Mouse (Mus musculus) megakaryocyte, embryonic 14.5 days (primary cell): ENCODE data around the gene Usp19. TPM values are rescaled to one million over a fixed set of nuclear protein-coding genes. Genes with fewer than 3 reads are reported as not detected.
A peak's percentile ranks its signal among the peaks of the same experiment; 100 is the strongest.

Experiments
- H3K27me3 ChIP-seq: replicated peaks from 2 replicates; pipeline ENCODE3; 2012; ENCODE audit warnings: inconsistent platforms
- H3K36me3 ChIP-seq: replicated peaks from 2 replicates; pipeline ENCODE3; 2012; ENCODE audit warnings: low read length, inconsistent platforms, mixed read lengths
- H3K4me1 ChIP-seq: 2 replicates; pipeline ENCODE4 v1.6.1; 2012; ENCODE audit warnings: inconsistent platforms
- H3K4me3 ChIP-seq: replicated peaks from 2 replicates; pipeline ENCODE3; 2012; ENCODE audit warnings: moderate library complexity, mild to moderate bottlenecking, inconsistent platforms
- H3K9me3 ChIP-seq: 2 replicates; pipeline ENCODE4 v1.6.1; 2012; ENCODE audit warnings: inconsistent platforms
- FLI1 ChIP-seq: IDR thresholded peaks from 2 replicates; pipeline ENCODE4 v1.6.1; 2012; ENCODE audit warnings: low read length, inconsistent platforms, mixed read lengths
- GATA1 ChIP-seq: IDR thresholded peaks from 3 replicates; pipeline ENCODE4 v1.6.1; 2012; ENCODE audit warnings: mixed read lengths, low read length, inconsistent platforms, borderline replicate concordance
- polyA plus RNA-seq: library from polyadenylated mRNA; stranded (reverse); fragments of >175 nt; gene quantifications from 2 replicates; pipeline ENCODE4 v1.2.3, GENCODE M21; 2012; ENCODE audit warnings: low replicate concordance; ENCODE audit not compliant: insufficient read depth

The Usp19 gene
- polyA plus RNA-seq, 1 experiment = 61.5 TPM

DNA sequence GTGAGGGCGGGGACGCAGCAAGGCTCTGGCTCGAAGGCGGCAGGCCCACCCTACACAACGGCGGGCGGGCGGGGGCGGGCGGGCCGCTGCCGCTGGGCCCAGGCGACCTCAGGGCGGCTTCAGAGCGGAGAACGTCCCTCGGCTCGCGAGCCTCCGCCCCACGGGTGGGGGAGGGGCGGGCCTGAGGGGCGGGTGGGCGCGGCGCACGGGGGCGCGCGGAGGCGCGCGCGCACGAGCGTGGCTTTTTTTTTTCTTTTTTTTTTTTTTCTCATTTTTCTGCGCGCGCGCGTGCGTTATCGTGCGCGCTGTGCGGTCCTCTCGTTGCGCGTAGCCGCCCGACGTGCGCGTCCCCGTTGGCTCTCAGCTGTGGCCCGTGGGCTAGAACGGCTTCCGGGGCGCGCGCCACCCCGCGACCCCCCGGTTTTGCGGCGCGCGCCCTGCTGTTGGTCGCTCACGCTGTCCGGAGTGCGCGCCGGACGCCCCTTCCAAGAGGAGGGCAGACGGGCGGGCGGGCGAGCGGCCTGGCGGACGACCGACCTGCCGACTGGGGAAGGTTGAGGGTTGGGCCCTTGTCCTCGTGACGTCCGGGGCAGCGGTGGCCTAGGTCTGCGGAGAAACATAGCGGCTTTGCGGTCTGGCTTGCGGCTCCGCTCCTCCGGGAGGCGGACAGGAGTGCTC is 27.0 kb downstream of the Usp19 start:
- Histone ChIP-seq H3K36me3 (peaks cover 55% of the 10 kb centered on the region), H3K4me1 (peaks cover 40% of the 10 kb centered on the region)
- no peak for TF ChIP-seq GATA1
- TF ChIP-seq FLI1 = no peak

DNA sequence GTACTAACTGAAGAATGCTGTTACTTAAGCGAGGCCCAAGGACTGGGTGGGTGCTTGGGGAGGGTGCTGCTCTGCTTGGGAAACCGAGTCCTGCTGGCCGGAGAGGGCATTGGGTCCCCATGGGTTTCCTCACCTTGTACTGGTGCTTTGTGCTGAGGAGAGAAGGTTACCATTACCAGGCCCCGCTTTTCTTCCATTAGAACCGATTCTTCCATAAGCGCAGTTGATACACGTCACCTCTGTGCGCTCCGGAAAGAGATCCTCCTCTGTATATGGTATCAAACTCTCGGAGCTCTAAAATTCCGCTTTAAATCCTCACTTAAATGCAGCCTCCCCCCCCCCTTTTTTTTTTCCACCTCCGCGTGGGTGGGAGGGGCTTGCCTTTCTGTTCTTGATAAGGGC is 27.5 kb downstream of the Usp19 start:
- Histone ChIP-seq H3K27me3 (no peaks in the 10 kb centered on the region), H3K4me3 (peak overlapping the region; percentile 98), H3K36me3 (peaks cover 49% of the 10 kb centered on the region), H3K4me1 (peaks cover 40% of the 10 kb centered on the region), H3K9me3 (no peaks in the 10 kb centered on the region)
- TF ChIP-seq GATA1 (no peak), FLI1 (no peak)

More for the DNA sequence above, 27.0 kb downstream of the Usp19 start:
- H3K4me3 ChIP-seq = peak overlapping the region; percentile 98
- H3K9me3 ChIP-seq = no peaks in the 10 kb centered on the region
- no peaks in the 10 kb centered on the region for H3K27me3 ChIP-seq

DNA sequence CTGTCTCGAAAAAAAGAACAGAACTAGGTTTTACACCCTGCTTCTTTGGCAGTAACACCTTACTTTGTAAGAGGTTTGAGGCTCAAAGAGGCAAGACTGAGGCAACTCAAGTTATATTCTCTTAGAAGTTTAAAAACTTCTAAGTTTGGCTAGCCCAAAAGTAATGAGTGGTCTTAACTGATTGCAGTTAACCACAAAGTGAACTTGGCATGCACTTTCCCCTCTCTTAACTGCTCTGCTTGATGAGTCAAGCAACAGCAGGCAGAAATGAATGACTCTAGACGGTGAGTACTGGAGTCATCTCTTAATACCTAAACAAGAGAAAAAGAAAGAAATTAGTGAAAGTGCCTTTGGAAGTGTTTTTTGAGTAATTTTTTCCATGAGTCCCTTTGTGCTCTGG is 31.2 kb downstream of the Usp19 start:
- H3K4me1 ChIP-seq = peaks cover 41% of the 10 kb centered on the region
- TF ChIP-seq FLI1 (no peak), GATA1 (no peak; the same call in 2 of the 3 replicates)
- H3K36me3 ChIP-seq = peaks cover 42% of the 10 kb centered on the region

GRCm38 (mm10) chr9:108523341-108523740 is 32.9 kb downstream of the Usp19 start:
- H3K36me3 ChIP-seq = peaks cover 55% of the 10 kb centered on the region
- TF ChIP-seq GATA1 = no peak
- no peak for TF ChIP-seq FLI1
- peaks cover 41% of the 10 kb centered on the region for H3K4me1 ChIP-seq
- no peaks in the 10 kb centered on the region for H3K27me3 ChIP-seq
- H3K4me3 ChIP-seq = no peak overlapping the region
- H3K9me3 ChIP-seq = no peaks in the 10 kb centered on the region

More for the DNA sequence above, 31.2 kb downstream of the Usp19 start:
- no peak overlapping the region for H3K4me3 ChIP-seq
- H3K27me3 ChIP-seq = no peaks in the 10 kb centered on the region
- no peaks in the 10 kb centered on the region for H3K9me3 ChIP-seq

DNA sequence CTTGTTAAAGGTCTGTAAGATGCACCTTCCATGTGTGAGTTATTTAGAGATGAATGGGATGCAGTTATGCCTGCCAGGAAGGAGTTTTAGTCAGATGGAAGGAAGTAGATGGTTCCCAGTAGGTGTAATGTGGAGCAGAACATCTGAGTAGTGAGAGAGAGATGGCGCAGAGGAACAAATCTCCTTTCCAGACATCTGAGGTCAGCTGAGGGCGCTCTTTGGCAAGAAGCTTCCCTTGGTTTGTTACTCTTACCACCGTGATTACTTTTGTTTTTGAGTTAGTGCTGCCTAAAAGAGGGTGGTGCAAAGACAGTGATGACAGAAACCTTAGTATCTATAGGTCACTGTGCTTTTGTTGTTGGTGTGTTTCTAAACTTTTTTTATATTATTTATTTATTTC is 35.0 kb downstream of the Usp19 start:
- H3K4me3 ChIP-seq = no peak overlapping the region
- H3K4me1 ChIP-seq = peaks cover 25% of the 10 kb centered on the region
- no peak for TF ChIP-seq FLI1
- TF ChIP-seq GATA1 = no peak
- H3K27me3 ChIP-seq = no peaks in the 10 kb centered on the region
- no peaks in the 10 kb centered on the region for H3K9me3 ChIP-seq
- H3K36me3 ChIP-seq = peaks cover 60% of the 10 kb centered on the region

DNA sequence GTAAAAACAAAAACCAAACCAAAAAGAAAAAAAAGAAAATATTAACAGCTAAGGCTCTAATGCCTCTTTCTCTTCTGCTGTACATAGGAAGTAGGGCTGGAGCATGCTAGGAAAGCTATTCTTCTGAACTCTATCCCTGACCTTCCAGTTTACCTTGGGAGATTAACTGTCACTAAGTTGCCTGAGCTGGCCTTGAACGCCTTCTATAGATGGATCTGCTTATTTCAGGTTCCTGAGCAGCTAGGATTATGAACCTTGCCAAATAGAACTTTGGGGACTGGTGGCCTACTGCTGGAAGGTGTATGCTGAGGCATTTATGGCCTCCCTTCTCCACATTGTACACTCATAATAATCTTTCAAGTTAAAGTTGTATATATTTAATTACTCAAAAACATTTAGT is 40.6 kb downstream of the Usp19 start:
- Histone ChIP-seq H3K36me3 (peaks cover 92% of the 10 kb centered on the region), H3K4me1 (no peaks in the 10 kb centered on the region), H3K4me3 (no peak overlapping the region), H3K9me3 (no peaks in the 10 kb centered on the region), H3K27me3 (no peaks in the 10 kb centered on the region)
- TF ChIP-seq GATA1 = no peak
- TF ChIP-seq FLI1 = no peak

DNA sequence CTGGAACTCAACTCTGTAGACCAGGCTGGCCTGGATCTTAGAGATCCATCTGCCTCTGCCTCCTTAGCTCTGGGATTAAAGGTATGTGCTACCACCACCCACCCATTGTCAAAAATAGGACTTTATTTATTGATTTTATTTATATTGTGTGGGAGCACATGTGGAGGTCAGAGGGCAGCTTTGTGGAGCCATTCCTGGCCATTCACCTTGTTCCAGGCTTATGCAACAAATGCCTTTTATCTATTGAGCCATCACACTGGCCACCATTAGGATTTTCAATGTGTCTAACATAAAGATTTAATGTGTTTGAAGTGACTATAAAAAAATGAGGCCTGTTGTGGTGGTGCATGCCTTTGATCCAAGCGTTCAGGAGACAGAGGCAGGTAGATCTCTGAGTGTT is 41.1 kb downstream of the Usp19 start:
- Histone ChIP-seq H3K4me1 (no peaks in the 10 kb centered on the region), H3K36me3 (peaks cover 93% of the 10 kb centered on the region), H3K27me3 (no peaks in the 10 kb centered on the region), H3K9me3 (no peaks in the 10 kb centered on the region), H3K4me3 (no peak overlapping the region)
- TF ChIP-seq GATA1 = no peak
- no peak for TF ChIP-seq FLI1

DNA sequence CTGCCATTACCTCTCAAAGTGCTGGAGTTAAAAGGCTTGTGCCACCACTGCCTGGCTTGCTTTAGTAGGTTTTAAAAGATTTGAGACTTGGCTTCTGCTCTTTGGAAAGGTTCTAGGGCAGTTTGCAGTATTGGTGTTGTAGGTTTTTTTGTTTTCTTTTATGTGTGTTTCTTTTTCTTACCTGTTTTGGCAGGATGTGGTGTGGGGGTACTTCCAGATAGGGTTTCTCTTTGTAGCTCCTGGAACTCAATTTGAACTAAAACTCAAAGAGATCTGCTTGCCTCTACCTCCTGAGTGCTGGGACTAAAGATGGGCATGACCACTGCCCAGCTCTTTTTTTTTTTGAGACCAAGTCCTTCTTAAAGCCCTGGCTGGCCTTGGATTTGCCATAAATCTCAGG is 50.4 kb downstream of the Usp19 start:
- Histone ChIP-seq H3K4me1 (peaks cover 7% of the 10 kb centered on the region; the same call in 1 of the 2 replicates), H3K9me3 (no peaks in the 10 kb centered on the region), H3K36me3 (peaks cover 93% of the 10 kb centered on the region), H3K27me3 (no peaks in the 10 kb centered on the region), H3K4me3 (no peak overlapping the region)
- TF ChIP-seq GATA1 = no peak
- TF ChIP-seq FLI1 = no peak

DNA sequence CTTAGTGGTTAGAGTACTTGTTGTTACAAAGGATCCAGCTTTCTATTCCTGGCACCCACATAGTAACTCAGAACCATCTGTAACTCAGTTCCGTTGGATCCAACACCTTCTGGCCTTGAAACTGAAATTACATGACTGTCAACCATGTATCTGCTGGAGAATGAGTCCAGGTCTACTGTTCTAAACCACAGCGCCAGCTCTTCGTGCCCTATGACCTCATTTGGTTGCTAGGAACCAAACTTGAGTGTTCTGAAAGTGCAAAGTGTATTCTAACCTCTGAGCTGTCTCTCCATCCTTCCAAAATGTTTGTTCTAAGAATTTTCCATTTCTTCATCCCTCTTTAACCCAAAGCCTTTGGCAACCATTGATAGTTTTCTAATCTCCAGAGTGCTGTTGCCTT is 55.6 kb downstream of the Usp19 start:
- no peaks in the 10 kb centered on the region for H3K9me3 ChIP-seq
- no peaks in the 10 kb centered on the region for H3K4me1 ChIP-seq
- TF ChIP-seq GATA1 = no peak
- TF ChIP-seq FLI1 = no peak
- peaks cover 93% of the 10 kb centered on the region for H3K36me3 ChIP-seq
- H3K27me3 ChIP-seq = no peaks in the 10 kb centered on the region
- no peak overlapping the region for H3K4me3 ChIP-seq

- H3K36me3 ChIP-seq = peaks cover 93% of the 10 kb centered on the region
- TF ChIP-seq FLI1 = no peak
- no peak for TF ChIP-seq GATA1
Observed at GRCm38 (mm10) chr9:108546875-108547274, 56.5 kb downstream of the Usp19 start.

More at GRCm38 (mm10) chr9:108546875-108547274, 56.5 kb downstream of the Usp19 start:
- H3K4me3 ChIP-seq = no peak overlapping the region
- H3K9me3 ChIP-seq = no peaks in the 10 kb centered on the region
- H3K4me1 ChIP-seq = no peaks in the 10 kb centered on the region
- no peaks in the 10 kb centered on the region for H3K27me3 ChIP-seq

Other genes with a start within 250 kb of the Usp19 start
- gene Dag1, start 226.6 kb upstream of the Usp19 start, polyA plus RNA-seq = 10.0 and 15.2 TPM in 2 replicates
- gene Nicn1, start 200.2 kb upstream of the Usp19 start, polyA plus RNA-seq = not detected in 2 replicates
- 1.9 TPM in 1 of 2 replicates, not detected in the other for gene Amt, start 193.7 kb upstream of the Usp19 start, polyA plus RNA-seq
- 83.3 and 92.2 TPM in 2 replicates for gene Rhoa, start 184.5 kb upstream of the Usp19 start, polyA plus RNA-seq
- gene Tcta, start 184.4 kb upstream of the Usp19 start, polyA plus RNA-seq = 5.1 and 6.8 TPM in 2 replicates
- gene Gpx1, start 151.7 kb upstream of the Usp19 start, polyA plus RNA-seq = 49.9 and 236 TPM in 2 replicates
- 63.2 and 114 TPM in 2 replicates for gene Usp4, start 142.7 kb upstream of the Usp19 start, polyA plus RNA-seq
- gene 1700102P08Rik, start 97.8 kb upstream of the Usp19 start, polyA plus RNA-seq = 0.30 TPM in 1 of 2 replicates, not detected in the other
- not detected in 2 replicates for gene Ccdc36, start 62.1 kb upstream of the Usp19 start, polyA plus RNA-seq
- gene BC048562, start 54.1 kb upstream of the Usp19 start, polyA plus RNA-seq = not detected in 2 replicates
- gene Ccdc71, start 30.1 kb upstream of the Usp19 start, polyA plus RNA-seq = 16.0 and 16.9 TPM in 2 replicates
- 3.8 and 6.5 TPM in 2 replicates for gene Klhdc8b, start 29.0 kb upstream of the Usp19 start, polyA plus RNA-seq
- 0.04 TPM in 1 of 2 replicates, not detected in the other for gene Lamb2, start 10.9 kb upstream of the Usp19 start, polyA plus RNA-seq
- gene Qars, start 17.1 kb downstream of the Usp19 start, polyA plus RNA-seq = 6.5 and 33.3 TPM in 2 replicates
- gene Qrich1, start 26.2 kb downstream of the Usp19 start, polyA plus RNA-seq = 22.0 and 38.5 TPM in 2 replicates
- gene Impdh2, start 69.7 kb downstream of the Usp19 start, polyA plus RNA-seq = 39.0 and 48.2 TPM in 2 replicates
- gene Ndufaf3, start 76.8 kb downstream of the Usp19 start, polyA plus RNA-seq = 28.6 and 37.1 TPM in 2 replicates
- 65.8 and 158 TPM in 2 replicates for gene Dalrd3, start 79.3 kb downstream of the Usp19 start, polyA plus RNA-seq
- 4.8 and 5.5 TPM in 2 replicates for gene Wdr6, start 88.1 kb downstream of the Usp19 start, polyA plus RNA-seq
- 1.8 and 2.8 TPM in 2 replicates for gene P4htm, start 107.1 kb downstream of the Usp19 start, polyA plus RNA-seq
- 33.3 and 103 TPM in 2 replicates for gene Arih2, start 158.8 kb downstream of the Usp19 start, polyA plus RNA-seq
- gene Slc25a20, start 171.5 kb downstream of the Usp19 start, polyA plus RNA-seq = 3.2 and 4.4 TPM in 2 replicates
- gene Prkar2a, start 198.7 kb downstream of the Usp19 start, polyA plus RNA-seq = 1.6 and 2.8 TPM in 2 replicates